Mouse (Mus musculus): ENCODE measurements at regions not wholly inside any gene's neighbourhood (a gene's known extent, or its start where the extent isn't known, plus 50 kb on each side); places are given as distances from the start of the nearest gene placed in this dataset.

DNA sequence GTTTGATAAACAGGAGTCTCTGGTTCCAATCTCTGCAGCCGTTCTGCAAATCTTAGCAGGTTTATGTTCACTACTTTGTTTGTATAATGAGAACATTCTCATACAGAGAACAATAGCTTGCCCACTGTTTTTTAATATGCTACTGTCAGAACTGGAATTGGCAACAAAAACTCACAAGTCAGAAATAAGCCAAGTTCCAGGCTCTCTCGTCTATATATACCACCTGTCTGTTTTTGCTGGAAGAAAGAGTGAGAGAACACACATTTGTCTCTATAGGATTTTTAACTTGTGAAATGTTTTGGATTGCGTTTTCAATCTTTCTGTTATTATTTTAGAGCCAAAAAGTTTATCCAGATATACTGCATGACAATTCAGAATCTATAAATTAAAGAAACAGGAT is 349.3 kb upstream of the Manea start:
- TF ChIP-seq CTCF (IDR thresholded peaks at IDR 0.05) (no peak), EP300 (IDR thresholded peaks at IDR 0.05) (no peak)
